Mouse (Mus musculus): ENCODE measurements around the gene Ptpn3.

Gene Ptpn3

GRCm38 (mm10) chr4:57262451-57262850 lies 39.2 kb downstream of the Ptpn3 start:
- DNase-seq, result no peak

GRCm38 (mm10) chr4:57261813-57262212 lies 39.8 kb downstream of the Ptpn3 start:
- DNase-seq, result no peak

GRCm38 (mm10) chr4:57258159-57259035 lies 43.2 kb downstream of the Ptpn3 start:
- no peak for DNase-seq

GRCm38 (mm10) chr4:57257409-57257808 lies 44.2 kb downstream of the Ptpn3 start:
- DNase-seq, result no peak

- no peak for DNase-seq
These were observed 44.9 kb downstream of the Ptpn3 start for GRCm38 (mm10) chr4:57256761-57257160.

- no peak for DNase-seq
These were observed 47.2 kb downstream of the Ptpn3 start for GRCm38 (mm10) chr4:57254412-57254811.

GRCm38 (mm10) chr4:57250636-57251035 lies 51.0 kb downstream of the Ptpn3 start:
- DNase-seq, result peak in 1 of 2 experiments; percentile 11

- DNase-seq, result no peak
These were observed 52.5 kb downstream of the Ptpn3 start for GRCm38 (mm10) chr4:57249108-57249507.

GRCm38 (mm10) chr4:57244874-57245273 lies 56.8 kb downstream of the Ptpn3 start:
- DNase-seq, result no peak

GRCm38 (mm10) chr4:57243312-57243711 lies 58.3 kb downstream of the Ptpn3 start:
- DNase-seq, result no peak

GRCm38 (mm10) chr4:57240934-57241333 lies 60.7 kb downstream of the Ptpn3 start:
- DNase-seq, result no peak

GRCm38 (mm10) chr4:57240100-57240499 lies 61.5 kb downstream of the Ptpn3 start:
- no peak for DNase-seq

GRCm38 (mm10) chr4:57239112-57239511 lies 62.5 kb downstream of the Ptpn3 start:
- no peak for DNase-seq

- no peak for DNase-seq
These were observed 63.5 kb downstream of the Ptpn3 start for GRCm38 (mm10) chr4:57238118-57238517.

GRCm38 (mm10) chr4:57236513-57236912 lies 65.1 kb downstream of the Ptpn3 start:
- DNase-seq, result no peak

- no peak for DNase-seq
These were observed 65.9 kb downstream of the Ptpn3 start for GRCm38 (mm10) chr4:57235741-57236140.

GRCm38 (mm10) chr4:57234348-57234747 lies 67.3 kb downstream of the Ptpn3 start:
- DNase-seq, result no peak

- no peak for DNase-seq
These were observed 69.2 kb downstream of the Ptpn3 start for GRCm38 (mm10) chr4:57232439-57232838.

- no peak for DNase-seq
These were observed 70.3 kb downstream of the Ptpn3 start for GRCm38 (mm10) chr4:57231323-57231722.

- DNase-seq, result no peak
These were observed 71.3 kb downstream of the Ptpn3 start for GRCm38 (mm10) chr4:57230341-57230740.

GRCm38 (mm10) chr4:57228601-57229520 lies 72.8 kb downstream of the Ptpn3 start:
- DNase-seq, result no peak

- DNase-seq, result no peak
These were observed 76.9 kb downstream of the Ptpn3 start for GRCm38 (mm10) chr4:57224776-57225175.

GRCm38 (mm10) chr4:57217746-57218145 lies 83.9 kb downstream of the Ptpn3 start:
- DNase-seq, result no peak

GRCm38 (mm10) chr4:57216535-57216934 lies 85.1 kb downstream of the Ptpn3 start:
- no peak for DNase-seq

All from kidney, adult 8-10 months (tissue).